Mouse (Mus musculus) Patski (cell line): Measurements from ENCODE around the gene Rnf167. TPM values are rescaled to one million over a fixed set of nuclear protein-coding genes. Genes with fewer than 3 reads are reported as not detected.

ENCODE experiments used
- ATAC-seq: fragments of 100-300 bp; one replicate; pipeline ENCODE4 v1.8.0; 2021
- CTCF ChIA-PET: fragments of 350-600 bp; sonication (Branson Sonifier 250); formaldehyde crosslinking; loops from one replicate; lab custom pipeline; 2022; ENCODE audit warnings: inconsistent platforms; lab: Charles Lee
- POLR2A ChIA-PET: fragments of 350-600 bp; sonication (Branson Sonifier 250); formaldehyde crosslinking; loops from one replicate; lab custom pipeline; 2022; ENCODE audit warnings: antibody characterized with exemption, inconsistent platforms; lab: Charles Lee
- DNase-seq: peaks from one replicate; pipeline ENCODE4 v3.0.0-alpha.2; 2011; ENCODE audit warnings: low read depth, low spot score
- H3K27me3 ChIP-seq: fragments of 371-371 bp; one replicate; pipeline ENCODE4 v1.5.1; 2021
- CTCF ChIP-seq: fragments of 100-300 bp; IDR thresholded peaks from one replicate; pipeline ENCODE4 v1.5.1; 2021
- in situ Hi-C: fragments of 300-500 bp; cut with MboI; formaldehyde crosslinking; loops from 3 replicates; pipeline ENCODE4 v1.11.1; 2018; ENCODE audit warnings: low pct_unique_long_range_greater_than_20kb, mixed read lengths
- polyA plus RNA-seq: library from polyadenylated mRNA; unstranded; gene quantifications from one replicate; pipeline ENCODE4 v1.2.3, GENCODE M21; 2021

Rnf167 gene
- polyA plus RNA-seq = 37.0 TPM

GRCm38 (mm10) chr11:70646691-70647650, at the start of gene Rnf167, which contains the start of gene Slc25a11:
Rnf167 (plus strand) TSS chr11:70647235.
Slc25a11 (minus strand) TSS chr11:70647479.
- ChIA-PET POLR2A (interaction anchor here (0.6 to 4.2 kb wide), 8 partner anchors 9 to 1793 kb away, joined by 3 to 21 read pairs (median 4); partner anchors contain the start of genes Camta2 and Spag7), CTCF (interaction anchor here (0.8 to 1.5 kb wide), 4 partner anchors 12 to 108 kb away, joined by 3 read pairs; no protein-coding TSS in a partner anchor)
- in situ Hi-C loops = no loop called here
- no peak for TF ChIP-seq CTCF
- DNase-seq = peak; percentile 98
- peak; percentile 65 for ATAC-seq
- H3K27me3 ChIP-seq = no peaks in the 10 kb centered on the region

DNA sequence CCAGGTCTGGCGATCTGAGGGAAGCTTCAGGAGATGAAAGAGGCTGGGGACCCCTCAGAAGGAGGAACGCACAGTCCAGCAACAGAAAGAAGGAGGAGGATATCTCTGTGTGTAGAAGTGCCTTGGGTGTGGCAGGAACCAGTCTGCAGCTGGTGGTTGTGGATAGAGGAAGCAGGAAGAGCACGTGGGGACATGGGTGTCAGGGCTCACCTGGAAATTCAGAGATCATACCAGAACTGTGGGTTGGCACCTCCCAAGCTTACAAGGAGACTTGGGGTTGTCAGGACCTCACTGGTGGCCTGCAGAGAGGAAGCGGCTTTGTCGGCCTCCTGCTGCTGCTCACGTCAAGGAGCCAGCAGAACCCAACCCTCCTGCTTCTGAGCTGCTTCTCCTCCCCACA, 49.7 kb upstream of the Rnf167 start:
- DNase-seq = no peak
- H3K27me3 ChIP-seq = no peaks in the 10 kb centered on the region
- no peak for ATAC-seq
- TF ChIP-seq CTCF = no peak
- CTCF ChIA-PET = interaction anchor here (2.1 kb wide), 1 partner anchor 72 kb away, joined by 6 read pairs; the partner anchor contains the start of gene Psmb6
- in situ Hi-C loops = loop anchor here (5.0 kb wide), 1 partner anchor 55 kb away; the partner anchor contains the start of gene Pld2
- POLR2A ChIA-PET = no interaction called here

GRCm38 (mm10) chr11:70598451-70598953, 48.5 kb upstream of the Rnf167 start:
- H3K27me3 ChIP-seq = no peaks in the 10 kb centered on the region
- ChIA-PET CTCF (interaction anchor here (0.9 to 2.1 kb wide), 2 partner anchors 11 to 74 kb away, joined by 4 to 6 read pairs; partner anchors contain the start of gene Psmb6), POLR2A (interaction anchor here (0.5 kb wide), 1 partner anchor 35 kb away, joined by 3 read pairs; no protein-coding TSS in a partner anchor)
- TF ChIP-seq CTCF = no peak
- in situ Hi-C loops = loop anchor here (5.0 kb wide), 1 partner anchor 56 kb away; the partner anchor contains the start of gene Pld2
- DNase-seq (no peak), ATAC-seq (no peak)

- ChIA-PET POLR2A (interaction anchor here (0.6 kb wide), 2 partner anchors 42 to 98 kb away, joined by 3 read pairs; no protein-coding TSS in a partner anchor), CTCF (no interaction called here)
- in situ Hi-C loops = loop anchor here (5.0 kb wide), 1 partner anchor 88 kb away; the partner anchor contains the start of gene Gltpd2
- ATAC-seq = no peak
- H3K27me3 ChIP-seq = no peaks in the 10 kb centered on the region
- DNase-seq = no peak
- TF ChIP-seq CTCF = no peak
Measured at GRCm38 (mm10) chr11:70605024-70605566, 41.9 kb upstream of the Rnf167 start.

DNA sequence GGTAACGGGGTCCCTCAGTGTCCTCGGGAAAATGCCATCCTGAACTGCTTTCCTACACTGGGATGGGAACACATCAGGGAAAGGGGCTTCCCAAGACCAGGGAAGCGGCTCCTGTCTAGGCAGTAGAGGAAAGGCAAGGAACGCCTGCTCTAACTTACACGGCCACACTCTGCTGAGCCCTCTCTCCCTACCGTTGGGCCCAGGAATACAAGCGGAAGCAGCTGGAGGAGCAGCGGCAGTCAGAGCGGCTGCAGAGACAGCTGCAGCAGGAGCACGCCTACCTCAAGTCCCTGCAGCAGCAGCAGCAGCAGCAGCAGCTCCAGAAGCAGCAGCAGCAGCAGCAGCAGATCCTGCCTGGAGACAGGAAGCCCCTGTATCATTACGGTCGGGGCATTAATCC, 40.3 kb upstream of the Rnf167 start:
- no peaks in the 10 kb centered on the region for H3K27me3 ChIP-seq
- POLR2A ChIA-PET = no interaction called here
- in situ Hi-C loops = loop anchor here (5.0 kb wide), 1 partner anchor 89 kb away; the partner anchor contains the start of gene Gltpd2

GRCm38 (mm10) chr11:70607611-70608010, 39.4 kb upstream of the Rnf167 start:
- ATAC-seq (no peak), DNase-seq (no peak)
- H3K27me3 ChIP-seq = no peaks in the 10 kb centered on the region
- in situ Hi-C loops = loop anchor here (5.0 kb wide), 1 partner anchor 90 kb away; the partner anchor contains the start of gene Gltpd2
- ChIA-PET CTCF (no interaction called here), POLR2A (no interaction called here)
- no peak for TF ChIP-seq CTCF

More for the DNA sequence above, 40.3 kb upstream of the Rnf167 start:
- CTCF ChIA-PET = no interaction called here
- TF ChIP-seq CTCF = no peak
- ATAC-seq (no peak), DNase-seq (no peak)

- in situ Hi-C loops = loop anchor here (5.0 kb wide), 1 partner anchor 91 kb away; the partner anchor contains the start of gene Gltpd2
- DNase-seq (no peak), ATAC-seq (no peak)
- POLR2A ChIA-PET = no interaction called here
- H3K27me3 ChIP-seq = no peaks in the 10 kb centered on the region
- TF ChIP-seq CTCF = no peak
- CTCF ChIA-PET = interaction anchor here (1.1 kb wide), 1 partner anchor 10 kb away, joined by 4 read pairs; no protein-coding TSS in a partner anchor
Measured at GRCm38 (mm10) chr11:70608381-70609066, 38.5 kb upstream of the Rnf167 start.

DNA sequence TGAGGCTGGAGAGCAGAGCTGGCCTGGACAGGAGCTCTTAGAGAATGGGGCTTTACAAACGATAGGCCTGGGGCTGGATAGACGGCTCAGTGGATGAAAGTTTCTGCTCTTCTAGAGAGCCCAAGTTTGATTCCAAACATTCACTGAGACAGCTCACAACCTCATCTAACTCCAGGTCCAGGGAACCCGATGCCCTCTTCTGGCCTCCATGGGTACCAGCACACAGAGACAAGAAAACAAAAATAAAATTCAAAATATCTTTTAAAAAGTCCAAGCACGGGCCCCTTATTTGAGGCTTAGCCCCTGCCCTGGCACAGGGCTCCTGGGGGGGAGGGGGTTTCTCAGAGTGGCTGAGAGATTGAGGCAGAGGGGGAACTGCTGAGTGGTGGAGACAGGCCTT, 36.3 kb upstream of the Rnf167 start:
- POLR2A ChIA-PET = interaction anchor here (1.0 kb wide), 1 partner anchor 91 kb away, joined by 3 read pairs; no protein-coding TSS in a partner anchor
- ATAC-seq (no peak), DNase-seq (no peak)
- CTCF ChIA-PET = no interaction called here
- in situ Hi-C loops = no loop called here
- H3K27me3 ChIP-seq = no peaks in the 10 kb centered on the region
- TF ChIP-seq CTCF = no peak

GRCm38 (mm10) chr11:70612505-70612904, 34.5 kb upstream of the Rnf167 start:
- H3K27me3 ChIP-seq = no peaks in the 10 kb centered on the region
- in situ Hi-C loops = no loop called here
- POLR2A ChIA-PET = no interaction called here
- no peak for DNase-seq
- CTCF ChIA-PET = interaction anchor here (1.2 kb wide), 1 partner anchor 51 kb away, joined by 3 read pairs; no protein-coding TSS in a partner anchor
- no peak for ATAC-seq
- no peak for TF ChIP-seq CTCF
